Mouse (Mus musculus): ENCODE data around the gene Galntl6. TPM values are rescaled to one million over a fixed set of nuclear protein-coding genes. Genes with fewer than 3 reads are reported as not detected.

The Galntl6 gene
- total and polyA plus RNA-seq, 3 experiments: not detected

DNA sequence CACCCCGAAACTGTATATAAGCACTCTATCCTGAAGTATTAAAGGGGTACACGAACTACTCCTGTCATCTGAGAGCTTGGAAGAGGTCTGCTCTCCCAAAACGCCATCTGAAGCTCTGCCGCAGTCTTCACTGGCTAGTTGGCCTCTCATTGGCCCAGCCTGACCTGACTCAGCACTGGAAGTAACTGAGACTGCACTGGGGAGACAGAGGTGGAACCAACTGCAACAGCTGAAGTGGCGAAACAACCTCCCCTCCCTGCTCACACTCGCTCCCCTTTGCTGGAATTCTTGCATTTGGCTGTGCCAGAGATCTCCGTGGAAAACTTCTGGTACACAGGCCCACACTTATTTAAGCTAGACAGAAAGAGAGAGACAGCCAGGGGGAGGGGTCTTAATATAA, 1089.3 kb downstream of the Galntl6 start:
- H3K27me3 ChIP-seq (replicated peaks): no peaks in the 10 kb centered on the region
- TF ChIP-seq USF1 (IDR thresholded peaks at IDR 0.05; ENCODE audit: low read depth, low read length): no peak
- TF ChIP-seq MAFK (IDR thresholded peaks at IDR 0.05; ENCODE audit: insufficient replicate concordance, low read length): no peak
- TF ChIP-seq HCFC1 (IDR thresholded peaks at IDR 0.05; ENCODE audit: low read depth, low read length): no peak
- no peak for TF ChIP-seq UBTF (IDR thresholded peaks at IDR 0.05; ENCODE audit: low read depth, low read length)
- TF ChIP-seq TBP (conservative IDR thresholded peaks at IDR 0.05; ENCODE audit: low read depth, low read length): no peak
- TF ChIP-seq E2F4 (IDR thresholded peaks at IDR 0.05; ENCODE audit: insufficient replicate concordance, low read depth, low read length): no peak
- no peak for TF ChIP-seq MEF2A (IDR thresholded peaks at IDR 0.05; ENCODE audit: borderline replicate concordance, low read depth, low read length)
- TF ChIP-seq CHD2 (IDR thresholded peaks at IDR 0.05; ENCODE audit: low read length): no peak
- no peak for TF ChIP-seq ELF1 (IDR thresholded peaks at IDR 0.05; ENCODE audit: low read depth, low read length)
- TF ChIP-seq BHLHE40 (IDR thresholded peaks at IDR 0.05; ENCODE audit: low read depth, low read length): no peak
- no peak for TF ChIP-seq POLR2AphosphoS2 (IDR thresholded peaks at IDR 0.05; ENCODE audit: low read depth, low read length)
- TF ChIP-seq SMC3 (IDR thresholded peaks at IDR 0.05; ENCODE audit: low read depth, low read length): no peak
- no peak for TF ChIP-seq JUN (IDR thresholded peaks at IDR 0.05; ENCODE audit: insufficient read depth, low read depth, low read length)
- no peak for TF ChIP-seq RAD21 (IDR thresholded peaks at IDR 0.05; ENCODE audit: low read depth, low read length)
- no peak for TF ChIP-seq ZC3H11A (IDR thresholded peaks at IDR 0.05; ENCODE audit: low read depth, low read length)
- TF ChIP-seq TCF12 (IDR thresholded peaks at IDR 0.05; ENCODE audit: low read depth, low read length): no peak
- TF ChIP-seq ZKSCAN1 (IDR thresholded peaks at IDR 0.05; ENCODE audit: borderline replicate concordance, low read depth, low read length): no peak
- H3K36me3 ChIP-seq (replicated peaks in 1 of 2; ENCODE audit: control insufficient read depth in 1 of 2, insufficient read depth in 1 of 2, low read length in 1 of 2): no peaks in the 10 kb centered on the region
- in situ Hi-C loops (cut with MboI; ENCODE audit: low pct_ligation_motif_present, low pct_unique_long_range_greater_than_20kb, low sequenced_read_pairs) (no loop called here), dilution Hi-C loops (cut with MboI; ENCODE audit: extremely low pct_ligation_motif_present, extremely low pct_unique_long_range_greater_than_20kb, low sequenced_read_pairs) (no loop called here)
- H3K4me1 ChIP-seq (ENCODE audit: control insufficient read depth in 1 of 2, insufficient read depth in 2 of 2): peaks cover 3% of the 10 kb centered on the region in 2 experiments; a peak in 2 of 4 replicates
- H3K4me2 ChIP-seq (ENCODE audit: insufficient read depth, low read depth, poor library complexity, severe bottlenecking): no peak overlapping the region
- no peak overlapping the region for H3K4me3 ChIP-seq (replicated peaks in 1 of 3; ENCODE audit: low read depth in 2 of 3, low read length in 2 of 3, poor library complexity in 1 of 3)
- H3K9me3 ChIP-seq (replicated peaks; ENCODE audit: low read length): no peaks in the 10 kb centered on the region
- no peak for DNase-seq (ENCODE audit: extremely low read depth)
- no peak overlapping the region for H3K27ac ChIP-seq (ENCODE audit: insufficient read depth, low read depth)
- no peak overlapping the region for H3K9ac ChIP-seq (ENCODE audit: insufficient read depth, low read depth)
- no peaks in the 10 kb centered on the region for H3K79me2 ChIP-seq (replicated peaks; ENCODE audit: control insufficient read depth, extremely low read depth, insufficient read depth, poor library complexity, severe bottlenecking)

- Histone ChIP-seq H3K4me2 (ENCODE audit: insufficient read depth, low read depth, poor library complexity, severe bottlenecking) (no peak overlapping the region; the same call in 1 of the 2 replicates), H3K27ac (ENCODE audit: insufficient read depth, low read depth) (no peak overlapping the region), H3K9me3 (replicated peaks; ENCODE audit: low read length) (no peaks in the 10 kb centered on the region), H3K9ac (ENCODE audit: insufficient read depth, low read depth) (no peak overlapping the region), H3K79me2 (replicated peaks; ENCODE audit: control insufficient read depth, extremely low read depth, insufficient read depth, poor library complexity, severe bottlenecking) (no peaks in the 10 kb centered on the region), H3K27me3 (replicated peaks) (no peaks in the 10 kb centered on the region), H3K36me3 (replicated peaks in 1 of 2; ENCODE audit: control insufficient read depth in 1 of 2, insufficient read depth in 1 of 2, low read length in 1 of 2) (no peaks in the 10 kb centered on the region), H3K4me1 (ENCODE audit: control insufficient read depth in 1 of 2, insufficient read depth in 2 of 2) (peaks cover 0 to 4% of the 10 kb centered on the region in 2 experiments; a peak in 1 of 4 replicates), H3K4me3 (replicated peaks in 1 of 3; ENCODE audit: low read depth in 2 of 3, low read length in 2 of 3, poor library complexity in 1 of 3) (no peak overlapping the region)
- in situ Hi-C loops (cut with MboI; ENCODE audit: low pct_ligation_motif_present, low pct_unique_long_range_greater_than_20kb, low sequenced_read_pairs): no loop called here
- dilution Hi-C loops (cut with MboI; ENCODE audit: extremely low pct_ligation_motif_present, extremely low pct_unique_long_range_greater_than_20kb, low sequenced_read_pairs): no loop called here
- no peak for DNase-seq (ENCODE audit: extremely low read depth)
- TF ChIP-seq ETS1 (conservative IDR thresholded peaks at IDR 0.05; ENCODE audit: low read depth, low read length): no peak
- TF ChIP-seq ZNF384 (IDR thresholded peaks at IDR 0.05; ENCODE audit: low read depth, low read length): no peak
- TF ChIP-seq SMC3 (IDR thresholded peaks at IDR 0.05; ENCODE audit: low read depth, low read length): no peak
- TF ChIP-seq MAX (IDR thresholded peaks at IDR 0.05; ENCODE audit: low read length): no peak
- TF ChIP-seq ELF1 (IDR thresholded peaks at IDR 0.05; ENCODE audit: low read depth, low read length): no peak
- no peak for TF ChIP-seq TCF12 (IDR thresholded peaks at IDR 0.05; ENCODE audit: low read depth, low read length)
- TF ChIP-seq JUN (IDR thresholded peaks at IDR 0.05; ENCODE audit: insufficient read depth, low read depth, low read length): no peak
- TF ChIP-seq ZMIZ1 (IDR thresholded peaks at IDR 0.05; ENCODE audit: low read depth, low read length): no peak
- no peak for TF ChIP-seq POLR2AphosphoS2 (IDR thresholded peaks at IDR 0.05; ENCODE audit: low read depth, low read length)
- no peak for TF ChIP-seq EP300 (IDR thresholded peaks at IDR 0.05; ENCODE audit: low read length)
- TF ChIP-seq MAZ (IDR thresholded peaks at IDR 0.05; ENCODE audit: low read depth, low read length): no peak
- no peak for TF ChIP-seq CHD1 (IDR thresholded peaks at IDR 0.05; ENCODE audit: low read depth, low read length)
- TF ChIP-seq TBP (conservative IDR thresholded peaks at IDR 0.05; ENCODE audit: low read depth, low read length): no peak
- TF ChIP-seq UBTF (IDR thresholded peaks at IDR 0.05; ENCODE audit: low read depth, low read length): no peak
Observed at GRCm38 (mm10) chr8:57816034-57816433, 1096.4 kb downstream of the Galntl6 start.

Data from CH12.LX (cell line).